Mouse (Mus musculus): Measurements from ENCODE around the gene Arl9. TPM values are rescaled to one million over a fixed set of nuclear protein-coding genes. Genes with fewer than 3 reads are reported as not detected.

Gene Arl9
- 0.40 TPM in 1 of 2 replicates, not detected in the other for polyA plus RNA-seq (2014; fragmentation: Nextera tagmentation; extraction: Ambion mirVana)

DNA sequence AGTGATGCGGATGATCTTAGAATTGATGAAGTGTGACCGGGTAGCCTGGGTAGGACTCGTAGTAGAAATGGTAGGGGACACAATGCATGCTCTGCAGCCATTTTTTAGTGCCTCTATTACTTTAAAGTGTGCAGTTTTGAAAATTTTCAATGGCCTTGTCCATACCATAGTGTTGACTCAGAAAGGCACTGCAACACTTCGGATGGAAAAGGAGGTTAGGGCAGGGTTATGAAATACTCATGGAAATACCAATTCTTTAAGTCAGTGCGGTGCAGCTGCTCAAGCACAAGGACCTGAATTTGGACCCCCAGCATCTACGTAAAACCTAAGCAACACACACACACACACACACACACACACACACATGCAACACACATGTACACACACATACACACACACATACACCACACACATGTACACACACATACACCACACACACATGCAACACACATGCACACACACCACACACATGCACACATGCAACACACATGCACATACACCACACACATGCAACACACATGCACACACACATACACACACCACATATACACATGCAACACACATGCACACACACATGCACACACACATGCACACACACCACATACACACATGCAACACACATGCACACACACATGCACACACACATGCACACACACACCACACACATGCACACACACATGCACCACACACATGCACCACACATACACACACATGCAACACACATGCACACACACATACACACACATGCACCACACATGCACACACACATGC lies at the start of gene Arl9:
TSS of gene Arl9 (plus strand) at position 5 of the 771 bp plus-strand sequence.
- no peaks in the 10 kb centered on the region for H3K9me3 ChIP-seq (ENCODE audit: control insufficient read depth, low read length)
- 95% methylated on average over 6 of the region's 6 CpGs for WGBS
- no peaks in the 10 kb centered on the region for H3K27me3 ChIP-seq (ENCODE audit: control insufficient read depth, insufficient read depth, low read length)
- no peaks in the 10 kb centered on the region for H3K4me1 ChIP-seq (ENCODE audit: control insufficient read depth, insufficient read depth, low read length)
- H3K4me2 ChIP-seq (ENCODE audit: low read depth, severe bottlenecking): no peak within 1 kb of the TSS
- DNase-seq (ENCODE audit: low spot score) (no peak), ATAC-seq (ENCODE audit: insufficient number of reproducible peaks, low FRiP score, low TSS enrichment, low read depth) (no peak)
- peaks cover 3% of the 10 kb centered on the region; the same call in 1 of the 2 replicates for H3K36me3 ChIP-seq (ENCODE audit: control insufficient read depth, insufficient read depth, low read length)
- H3K9ac ChIP-seq (ENCODE audit: low read length): no peak within 1 kb of the TSS
- no peak within 1 kb of the TSS for H3K27ac ChIP-seq (replicated peaks; ENCODE audit: low read depth, low read length)
- no peak within 1 kb of the TSS for H3K4me3 ChIP-seq (ENCODE audit: low read depth, low read length)

DNA sequence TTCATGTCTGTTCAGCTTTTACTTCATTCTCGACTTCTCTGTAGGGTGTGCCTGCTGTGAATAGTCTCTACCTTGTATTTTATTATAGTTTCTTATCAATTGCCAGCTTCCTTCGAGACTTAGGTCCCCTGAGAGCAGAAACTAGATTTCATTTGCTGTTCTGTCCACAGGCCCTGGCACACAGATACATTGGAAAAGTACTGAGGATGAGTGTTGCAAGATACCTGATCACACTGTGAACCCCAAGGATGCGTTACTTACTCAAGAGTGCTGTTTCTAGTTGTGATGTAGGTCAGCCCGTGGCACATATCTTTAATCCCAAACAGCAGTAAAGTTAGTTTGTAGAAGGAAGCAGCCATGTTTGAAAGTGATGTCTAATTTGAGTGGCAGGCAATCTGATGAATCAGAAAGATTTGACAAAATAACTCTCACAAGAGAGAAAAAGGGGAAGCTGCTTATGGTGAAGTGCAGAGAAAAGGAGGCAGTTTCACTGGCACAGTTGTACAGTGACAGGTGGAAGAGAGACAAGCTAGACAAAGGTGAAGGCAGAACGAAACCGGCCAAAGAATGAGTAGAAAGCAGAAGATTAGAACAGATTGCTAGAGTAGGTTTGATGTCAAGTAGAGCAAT lies 49.5 kb upstream of the Arl9 start:
- no peaks in the 10 kb centered on the region for H3K9me3 ChIP-seq (ENCODE audit: control insufficient read depth, low read length)
- H3K4me3 ChIP-seq (ENCODE audit: low read depth, low read length): no peak overlapping the region
- no peak overlapping the region for H3K4me2 ChIP-seq (ENCODE audit: low read depth, severe bottlenecking)
- peaks cover 5% of the 10 kb centered on the region; the same call in 1 of the 2 replicates for H3K4me1 ChIP-seq (ENCODE audit: control insufficient read depth, insufficient read depth, low read length)
- H3K36me3 ChIP-seq (ENCODE audit: control insufficient read depth, insufficient read depth, low read length): peaks cover 17% of the 10 kb centered on the region
- H3K9ac ChIP-seq (ENCODE audit: low read length): no peak overlapping the region
- no peak overlapping the region for H3K27ac ChIP-seq (replicated peaks; ENCODE audit: low read depth, low read length)
- no peak for DNase-seq (ENCODE audit: low spot score)
- no peaks in the 10 kb centered on the region for H3K27me3 ChIP-seq (ENCODE audit: control insufficient read depth, insufficient read depth, low read length)
- no peak for ATAC-seq (ENCODE audit: insufficient number of reproducible peaks, low FRiP score, low TSS enrichment, low read depth)
- WGBS: 83% methylated on average over 6 of the region's 6 CpGs

DNA sequence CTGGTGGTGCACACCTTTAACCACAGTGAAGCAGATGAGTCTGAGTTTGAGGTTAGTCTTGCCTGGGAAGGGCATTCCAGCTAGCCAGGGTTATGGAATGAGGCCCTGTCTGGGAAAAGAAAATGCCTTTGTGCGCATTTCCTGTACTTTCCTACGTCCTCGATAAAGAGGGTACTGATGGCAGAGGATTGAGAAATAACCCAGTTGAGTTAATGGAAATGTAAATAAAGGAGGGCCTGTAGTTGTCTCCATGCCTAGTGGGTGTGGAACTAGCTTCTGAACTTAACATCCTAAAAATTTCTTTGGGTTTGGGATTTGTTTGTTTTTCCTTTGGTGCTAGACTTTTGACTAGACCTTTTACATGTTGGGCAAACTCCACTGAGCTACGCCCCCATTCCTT lies 48.4 kb upstream of the Arl9 start:
- ATAC-seq (ENCODE audit: insufficient number of reproducible peaks, low FRiP score, low TSS enrichment, low read depth) (no peak), DNase-seq (ENCODE audit: low spot score) (no peak)
- Histone ChIP-seq H3K9me3 (ENCODE audit: control insufficient read depth, low read length) (no peaks in the 10 kb centered on the region), H3K27ac (replicated peaks; ENCODE audit: low read depth, low read length) (no peak overlapping the region), H3K36me3 (ENCODE audit: control insufficient read depth, insufficient read depth, low read length) (peaks cover 22% of the 10 kb centered on the region), H3K4me3 (ENCODE audit: low read depth, low read length) (no peak overlapping the region), H3K27me3 (ENCODE audit: control insufficient read depth, insufficient read depth, low read length) (no peaks in the 10 kb centered on the region), H3K4me2 (ENCODE audit: low read depth, severe bottlenecking) (no peak overlapping the region), H3K4me1 (ENCODE audit: control insufficient read depth, insufficient read depth, low read length) (no peaks in the 10 kb centered on the region), H3K9ac (ENCODE audit: low read length) (no peak overlapping the region)
- 90% methylated on average over 4 of the region's 4 CpGs for WGBS

DNA sequence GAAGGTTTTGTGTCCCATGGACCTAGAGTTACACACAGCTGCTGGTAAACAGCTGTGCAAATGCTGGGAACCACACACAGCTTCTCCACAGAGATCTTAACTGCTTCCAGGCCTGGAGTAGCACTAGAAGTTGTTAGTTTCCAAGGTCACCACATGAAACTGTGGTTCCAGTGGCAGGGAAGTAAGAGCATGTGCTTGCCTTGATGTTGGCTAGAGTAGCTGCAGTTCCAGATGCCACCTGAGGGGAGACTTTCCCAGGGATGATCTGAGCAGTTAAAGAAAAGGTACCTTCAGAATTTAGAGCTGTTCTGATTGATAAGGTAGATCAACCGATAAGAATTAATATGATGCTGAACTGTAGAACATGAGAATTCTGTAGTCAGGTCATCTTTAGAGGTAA lies 45.9 kb upstream of the Arl9 start:
- WGBS: 100% methylated on average over 1 of the region's 1 CpGs
- Histone ChIP-seq H3K27me3 (ENCODE audit: control insufficient read depth, insufficient read depth, low read length) (no peaks in the 10 kb centered on the region), H3K4me3 (ENCODE audit: low read depth, low read length) (no peak overlapping the region), H3K36me3 (ENCODE audit: control insufficient read depth, insufficient read depth, low read length) (peaks cover 31% of the 10 kb centered on the region), H3K4me1 (ENCODE audit: control insufficient read depth, insufficient read depth, low read length) (no peaks in the 10 kb centered on the region), H3K9me3 (ENCODE audit: control insufficient read depth, low read length) (no peaks in the 10 kb centered on the region), H3K4me2 (ENCODE audit: low read depth, severe bottlenecking) (no peak overlapping the region), H3K9ac (ENCODE audit: low read length) (no peak overlapping the region), H3K27ac (replicated peaks; ENCODE audit: low read depth, low read length) (no peak overlapping the region)
- no peak for ATAC-seq (ENCODE audit: insufficient number of reproducible peaks, low FRiP score, low TSS enrichment, low read depth)
- DNase-seq (ENCODE audit: low spot score): no peak

DNA sequence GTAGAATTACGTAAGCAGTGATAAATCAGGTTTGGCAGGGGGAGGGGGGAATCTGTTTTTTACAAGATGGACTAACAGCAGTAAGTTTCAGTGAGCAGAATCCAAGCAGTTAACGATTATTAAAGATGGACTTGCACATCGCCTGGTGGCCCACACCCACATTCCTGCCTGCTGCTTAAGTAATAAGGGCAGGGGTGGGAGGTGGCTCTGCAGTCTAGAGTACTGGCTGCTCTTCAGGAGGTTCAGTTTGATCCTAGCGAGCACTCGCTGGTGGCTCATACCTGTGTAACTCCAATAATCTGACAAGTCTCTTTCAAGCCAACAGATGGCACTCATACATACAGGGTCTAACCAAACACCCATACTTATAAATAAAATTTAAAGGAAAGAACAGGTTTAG lies 44.3 kb upstream of the Arl9 start:
- peaks cover 29% of the 10 kb centered on the region for H3K36me3 ChIP-seq (ENCODE audit: control insufficient read depth, insufficient read depth, low read length)
- H3K27me3 ChIP-seq (ENCODE audit: control insufficient read depth, insufficient read depth, low read length): no peaks in the 10 kb centered on the region
- no peaks in the 10 kb centered on the region for H3K4me1 ChIP-seq (ENCODE audit: control insufficient read depth, insufficient read depth, low read length)
- H3K4me3 ChIP-seq (ENCODE audit: low read depth, low read length): no peak overlapping the region
- H3K27ac ChIP-seq (replicated peaks; ENCODE audit: low read depth, low read length): no peak overlapping the region
- H3K9ac ChIP-seq (ENCODE audit: low read length): no peak overlapping the region
- ATAC-seq (ENCODE audit: insufficient number of reproducible peaks, low FRiP score, low TSS enrichment, low read depth): no peak
- no peak for DNase-seq (ENCODE audit: low spot score)
- 84% methylated on average over 5 of the region's 5 CpGs for WGBS
- H3K9me3 ChIP-seq (ENCODE audit: control insufficient read depth, low read length): no peaks in the 10 kb centered on the region
- no peak overlapping the region for H3K4me2 ChIP-seq (ENCODE audit: low read depth, severe bottlenecking)

DNA sequence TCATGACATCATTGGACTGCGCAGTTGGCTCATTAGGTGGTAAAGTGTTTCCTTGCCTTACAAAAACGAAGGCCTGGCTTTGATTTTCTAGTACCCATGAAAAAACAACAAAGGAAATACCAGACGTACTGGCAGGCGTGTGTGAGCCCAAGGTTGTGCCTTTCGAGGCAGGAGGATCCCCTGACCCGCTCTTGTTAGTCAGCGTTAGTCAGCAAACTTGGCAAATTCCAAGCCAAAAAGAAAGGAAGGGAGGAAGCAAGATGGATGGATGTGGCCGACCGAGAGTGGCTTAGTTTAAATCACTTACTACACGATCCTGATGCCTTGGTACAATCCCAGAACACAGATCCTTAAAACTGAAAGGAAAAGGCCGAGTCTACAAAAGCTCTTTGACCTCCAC lies 41.3 kb upstream of the Arl9 start:
- peaks cover 19% of the 10 kb centered on the region for H3K36me3 ChIP-seq (ENCODE audit: control insufficient read depth, insufficient read depth, low read length)
- no peaks in the 10 kb centered on the region for H3K4me1 ChIP-seq (ENCODE audit: control insufficient read depth, insufficient read depth, low read length)
- no peak overlapping the region for H3K4me2 ChIP-seq (ENCODE audit: low read depth, severe bottlenecking)
- no peak overlapping the region for H3K4me3 ChIP-seq (ENCODE audit: low read depth, low read length)
- H3K9me3 ChIP-seq (ENCODE audit: control insufficient read depth, low read length): no peaks in the 10 kb centered on the region
- DNase-seq (ENCODE audit: low spot score): no peak
- 80% methylated on average over 11 of the region's 11 CpGs for WGBS
- no peaks in the 10 kb centered on the region for H3K27me3 ChIP-seq (ENCODE audit: control insufficient read depth, insufficient read depth, low read length)
- no peak overlapping the region for H3K9ac ChIP-seq (ENCODE audit: low read length)
- H3K27ac ChIP-seq (replicated peaks; ENCODE audit: low read depth, low read length): no peak overlapping the region
- no peak for ATAC-seq (ENCODE audit: insufficient number of reproducible peaks, low FRiP score, low TSS enrichment, low read depth)

DNA sequence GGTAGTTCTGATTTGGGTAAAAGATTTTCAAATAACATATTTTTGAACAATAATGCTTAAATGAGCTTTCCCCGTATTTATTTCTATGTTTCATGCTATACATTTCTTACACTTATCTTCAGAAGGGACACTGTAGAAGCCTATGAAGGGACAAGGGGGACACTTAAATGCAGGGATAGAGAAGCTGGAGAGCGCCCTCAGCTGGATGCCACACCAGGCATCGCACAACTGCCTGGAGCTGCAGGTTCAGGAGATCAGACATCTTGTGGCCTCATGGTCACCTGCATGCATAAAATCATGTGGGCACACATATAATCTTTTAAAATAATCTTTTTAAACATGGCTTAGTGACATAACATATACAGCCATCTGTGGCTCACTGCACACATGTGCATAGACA lies 39.2 kb upstream of the Arl9 start:
- Histone ChIP-seq H3K9ac (ENCODE audit: low read length) (no peak overlapping the region), H3K4me2 (ENCODE audit: low read depth, severe bottlenecking) (no peak overlapping the region), H3K4me1 (ENCODE audit: control insufficient read depth, insufficient read depth, low read length) (no peaks in the 10 kb centered on the region), H3K9me3 (ENCODE audit: control insufficient read depth, low read length) (no peaks in the 10 kb centered on the region), H3K27ac (replicated peaks; ENCODE audit: low read depth, low read length) (no peak overlapping the region), H3K4me3 (ENCODE audit: low read depth, low read length) (no peak overlapping the region), H3K27me3 (ENCODE audit: control insufficient read depth, insufficient read depth, low read length) (no peaks in the 10 kb centered on the region), H3K36me3 (ENCODE audit: control insufficient read depth, insufficient read depth, low read length) (peaks cover 23% of the 10 kb centered on the region)
- WGBS: 93% methylated on average over 3 of the region's 3 CpGs
- no peak for DNase-seq (ENCODE audit: low spot score)
- ATAC-seq (ENCODE audit: insufficient number of reproducible peaks, low FRiP score, low TSS enrichment, low read depth): no peak

DNA sequence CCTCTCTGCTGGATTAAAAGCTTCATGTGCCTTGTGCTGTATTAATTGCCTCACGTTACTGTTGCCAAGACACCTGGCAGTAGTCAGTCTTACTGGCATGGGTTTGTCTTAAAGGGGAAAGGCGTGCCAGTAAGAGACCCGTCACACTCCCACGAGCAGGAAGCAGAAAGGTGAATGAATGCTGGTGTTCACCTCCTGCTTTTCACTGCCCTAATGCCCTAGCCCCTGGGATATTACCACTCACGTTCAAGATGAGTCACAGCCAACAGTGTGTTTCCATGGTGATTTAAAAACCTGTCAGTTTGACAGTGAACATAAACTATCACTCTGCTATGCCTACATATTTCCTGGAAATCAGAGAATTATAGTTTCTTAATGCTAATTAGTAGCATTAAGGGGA lies 34.6 kb upstream of the Arl9 start:
- Histone ChIP-seq H3K4me2 (ENCODE audit: low read depth, severe bottlenecking) (no peak overlapping the region), H3K36me3 (ENCODE audit: control insufficient read depth, insufficient read depth, low read length) (peaks cover 12% of the 10 kb centered on the region), H3K27ac (replicated peaks; ENCODE audit: low read depth, low read length) (no peak overlapping the region), H3K9me3 (ENCODE audit: control insufficient read depth, low read length) (no peaks in the 10 kb centered on the region), H3K9ac (ENCODE audit: low read length) (no peak overlapping the region), H3K27me3 (ENCODE audit: control insufficient read depth, insufficient read depth, low read length) (no peaks in the 10 kb centered on the region), H3K4me1 (ENCODE audit: control insufficient read depth, insufficient read depth, low read length) (0 out of 2 replicates have a peak, but pooled peaks cover 5% of the 10 kb centered on the region), H3K4me3 (ENCODE audit: low read depth, low read length) (no peak overlapping the region)
- WGBS: 87% methylated on average over 5 of the region's 5 CpGs
- no peak for DNase-seq (ENCODE audit: low spot score)
- ATAC-seq (ENCODE audit: insufficient number of reproducible peaks, low FRiP score, low TSS enrichment, low read depth): no peak

All from limb, embryonic 11.5 days (tissue).